Mouse (Mus musculus) midbrain, embryonic 12.5 days (tissue): ENCODE measurements at regions not wholly inside any gene's neighbourhood (a gene's known extent, or its start where the extent isn't known, plus 50 kb on each side); places are given as distances from the start of the nearest gene placed in this dataset.

Experiments used
- ATAC-seq: fragments of 200-750 bp; cut with Nextera tagmentation; 2 replicates; pipeline ENCODE4 v1.8.0; 2017; ENCODE audit warnings: low read depth, moderate TSS enrichment, moderate library complexity; ENCODE audit not compliant: low FRiP score
- H3K27ac ChIP-seq: fragments of 300-500 bp; sonication (generic); replicated peaks from 2 replicates; pipeline ENCODE4 v1.5.1; 2016; ENCODE audit warnings: mild to moderate bottlenecking
- H3K27me3 ChIP-seq: fragments of 300-500 bp; sonication (generic); 2 replicates; pipeline ENCODE4 v1.6.1; 2016; ENCODE audit warnings: mild to moderate bottlenecking
- H3K36me3 ChIP-seq: fragments of 300-500 bp; sonication (generic); 2 replicates; pipeline ENCODE4 v1.6.1; 2016
- H3K4me1 ChIP-seq: fragments of 300-500 bp; sonication (generic); 2 replicates; pipeline ENCODE4 v1.6.1; 2016
- H3K4me2 ChIP-seq: fragments of 300-500 bp; sonication (generic); replicated peaks from 2 replicates; pipeline ENCODE4 v1.6.1; 2016; ENCODE audit warnings: mild to moderate bottlenecking, moderate library complexity
- H3K4me3 ChIP-seq: fragments of 300-500 bp; sonication (generic); 2 replicates; pipeline ENCODE4 v1.5.1; 2016; ENCODE audit warnings: mild to moderate bottlenecking
- H3K9ac ChIP-seq: fragments of 300-500 bp; sonication (generic); replicated peaks from 2 replicates; pipeline ENCODE4 v1.6.1; 2016; ENCODE audit warnings: mild to moderate bottlenecking, moderate library complexity
- H3K9me3 ChIP-seq: fragments of 300-500 bp; sonication (generic); 2 replicates; pipeline ENCODE4 v1.6.1; 2016; ENCODE audit warnings: mild to moderate bottlenecking
- WGBS: fragments of 180-500 bp; shearing (Covaris S2); methylation state at CpG from one replicate; pipeline ENCODE4 v1.1.7; 2016; 5-methylcytosine and 5-hydroxymethylcytosine counted together

GRCm38 (mm10) chr8:90499315-90499714 is 151.2 kb upstream of the Tox3 start:
- Histone ChIP-seq H3K27me3 (no peaks in the 10 kb centered on the region), H3K9me3 (no peaks in the 10 kb centered on the region), H3K36me3 (no peaks in the 10 kb centered on the region), H3K4me2 (no peak overlapping the region), H3K4me1 (peaks cover 34% of the 10 kb centered on the region), H3K9ac (no peak overlapping the region; the same call in 1 of the 2 replicates), H3K27ac (0 out of 2 replicates have a peak overlapping the region, but pooled peaks have one; percentile 26), H3K4me3 (no peak overlapping the region)
- WGBS = 41% methylated on average over 1 of the region's 1 CpGs
- no peak for ATAC-seq

- peak overlapping the region; percentile 42 for H3K4me2 ChIP-seq
- no peak overlapping the region for H3K4me3 ChIP-seq
- peaks cover 51% of the 10 kb centered on the region for H3K4me1 ChIP-seq
- no peak overlapping the region; the same call in 1 of the 2 replicates for H3K9ac ChIP-seq
- H3K36me3 ChIP-seq = no peaks in the 10 kb centered on the region
- ATAC-seq = peak; percentile 81
- H3K27me3 ChIP-seq = no peaks in the 10 kb centered on the region
- H3K27ac ChIP-seq = peak overlapping the region; percentile 96
- no peaks in the 10 kb centered on the region for H3K9me3 ChIP-seq
- WGBS = under 1% methylated on average over 13 of the region's 13 CpGs
Observed at GRCm38 (mm10) chr8:90496658-90497163, 148.6 kb upstream of the Tox3 start.

- Histone ChIP-seq H3K4me2 (peak overlapping the region; percentile 42; the same call in 1 of the 2 replicates), H3K9me3 (no peaks in the 10 kb centered on the region), H3K27ac (peak overlapping the region; percentile 96), H3K9ac (no peak overlapping the region), H3K4me3 (no peak overlapping the region), H3K4me1 (peaks cover 59% of the 10 kb centered on the region), H3K27me3 (no peaks in the 10 kb centered on the region), H3K36me3 (no peaks in the 10 kb centered on the region)
- ATAC-seq = peak; percentile 59
- WGBS = 9% methylated on average over 5 of the region's 5 CpGs
Observed at GRCm38 (mm10) chr8:90495943-90496371, 147.8 kb upstream of the Tox3 start.

DNA sequence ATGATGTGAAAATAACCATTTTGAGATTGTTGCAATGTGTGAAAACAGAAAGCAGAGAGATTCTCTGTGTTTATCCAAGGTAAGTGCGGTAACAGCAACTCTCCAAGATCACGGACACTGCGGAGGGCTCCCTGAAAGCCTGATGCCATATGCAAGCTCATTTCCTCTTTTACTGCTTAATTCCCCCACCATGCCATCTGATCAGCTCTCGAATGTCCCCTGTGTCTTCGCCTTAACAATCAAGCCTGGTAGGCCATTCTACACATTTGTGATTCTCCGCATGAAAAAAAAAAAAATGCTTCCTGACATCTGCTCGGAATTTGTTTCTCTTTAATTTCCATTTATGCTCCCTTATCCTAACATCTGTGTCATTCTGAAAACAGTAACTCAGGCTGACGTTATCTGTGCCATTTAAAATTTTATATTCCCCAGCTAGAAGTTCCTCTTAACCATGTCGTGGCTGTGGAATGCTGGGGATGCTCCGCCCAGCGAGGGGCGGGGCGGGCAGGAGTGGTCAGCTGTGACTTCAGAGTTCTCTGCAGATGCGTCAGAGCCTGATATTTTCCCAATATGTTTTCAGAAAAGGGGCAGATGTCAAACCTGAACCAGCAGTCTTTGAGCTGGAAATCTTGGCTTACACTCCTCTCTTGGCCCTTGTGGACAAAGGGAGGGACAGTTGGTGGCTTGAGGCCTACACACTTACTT is 144.5 kb upstream of the Tox3 start:
- 0 out of 2 replicates have a peak overlapping the region, but pooled peaks have one; percentile 11 for H3K4me2 ChIP-seq
- peaks cover 55% of the 10 kb centered on the region for H3K4me1 ChIP-seq
- no peaks in the 10 kb centered on the region for H3K36me3 ChIP-seq
- 53% methylated on average over 14 of the region's 14 CpGs for WGBS
- H3K9ac ChIP-seq = no peak overlapping the region
- no peaks in the 10 kb centered on the region for H3K27me3 ChIP-seq
- no peak for ATAC-seq
- peak overlapping the region; percentile 72 for H3K27ac ChIP-seq
- H3K4me3 ChIP-seq = no peak overlapping the region
- H3K9me3 ChIP-seq = no peaks in the 10 kb centered on the region

DNA sequence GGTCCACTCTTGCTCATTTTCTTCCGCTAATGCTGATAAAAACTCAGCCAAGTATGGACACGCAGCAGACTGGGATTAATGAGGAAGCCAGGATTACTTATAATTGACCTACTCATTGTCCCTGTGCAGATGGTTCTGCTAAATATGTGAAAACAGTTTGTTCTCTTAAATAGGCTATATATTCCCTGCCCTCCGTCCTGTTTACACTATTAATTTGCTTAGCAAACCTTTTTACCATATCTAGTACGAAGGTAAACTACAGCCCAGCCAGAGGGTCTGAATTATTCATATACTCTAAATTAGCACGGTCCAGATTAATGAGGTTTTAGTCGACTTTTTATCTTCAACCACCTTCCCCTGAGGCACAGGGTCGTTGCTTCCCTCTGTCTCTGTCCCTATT is 143.5 kb upstream of the Tox3 start:
- no peaks in the 10 kb centered on the region for H3K36me3 ChIP-seq
- peak overlapping the region; percentile 72 for H3K27ac ChIP-seq
- 39% methylated on average over 7 of the region's 7 CpGs for WGBS
- no peaks in the 10 kb centered on the region for H3K27me3 ChIP-seq
- no peak for ATAC-seq
- H3K4me2 ChIP-seq = 0 out of 2 replicates have a peak overlapping the region, but pooled peaks have one; percentile 6
- no peak overlapping the region for H3K4me3 ChIP-seq
- H3K9ac ChIP-seq = no peak overlapping the region
- peaks cover 45% of the 10 kb centered on the region for H3K4me1 ChIP-seq
- H3K9me3 ChIP-seq = no peaks in the 10 kb centered on the region

- H3K27ac ChIP-seq = peak overlapping the region; percentile 72
Observed at GRCm38 (mm10) chr8:90490734-90491441, 142.7 kb upstream of the Tox3 start.

DNA sequence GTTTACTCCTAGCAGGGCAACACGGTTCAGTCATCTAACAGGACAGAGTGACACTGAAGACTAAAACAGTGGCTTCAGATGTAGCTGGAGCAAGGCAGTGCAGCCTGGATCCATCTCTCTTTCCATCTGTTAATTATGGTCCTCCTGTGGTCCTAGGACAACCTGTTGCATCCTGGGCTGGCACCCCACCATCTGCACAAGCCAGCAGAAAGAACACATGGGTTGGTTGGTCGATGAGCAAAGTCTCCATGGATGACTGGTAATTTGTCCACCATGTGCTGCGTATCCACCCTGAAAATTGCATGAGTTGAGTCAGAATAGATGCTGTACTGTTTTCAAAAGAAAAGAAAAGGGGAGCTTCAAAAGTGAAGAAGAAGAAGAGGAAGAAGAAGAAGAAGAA is 138.4 kb upstream of the Tox3 start:
- no peak for ATAC-seq

More at GRCm38 (mm10) chr8:90490734-90491441, 142.7 kb upstream of the Tox3 start:
- Histone ChIP-seq H3K4me3 (no peak overlapping the region), H3K36me3 (no peaks in the 10 kb centered on the region), H3K4me2 (peak overlapping the region; percentile 6; the same call in 1 of the 2 replicates), H3K9me3 (no peaks in the 10 kb centered on the region), H3K27me3 (no peaks in the 10 kb centered on the region), H3K9ac (no peak overlapping the region), H3K4me1 (peaks cover 41% of the 10 kb centered on the region)
- 64% methylated on average over 16 of the region's 17 CpGs for WGBS
- ATAC-seq = no peak

DNA sequence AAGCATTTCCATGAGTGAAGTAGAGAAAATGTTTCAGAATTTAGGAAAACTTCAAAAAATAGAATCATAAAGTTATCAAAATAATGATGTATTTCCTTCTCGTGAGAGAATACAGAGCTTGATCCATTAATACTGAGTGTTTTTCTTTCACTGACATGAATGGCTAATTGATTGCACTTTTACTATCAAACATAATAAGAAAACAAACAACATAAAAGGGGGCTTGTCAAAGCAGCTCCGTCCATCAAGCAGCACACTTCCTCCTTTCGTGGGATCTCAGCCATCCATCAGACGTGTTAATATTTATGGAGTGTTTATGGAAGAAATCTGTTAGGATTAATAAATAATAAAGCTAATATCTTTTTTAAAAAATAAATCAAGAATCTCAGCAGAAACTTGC is 130.0 kb upstream of the Tox3 start:
- no peak overlapping the region for H3K4me2 ChIP-seq
- H3K27ac ChIP-seq = no peak overlapping the region
- ATAC-seq = no peak
- H3K9me3 ChIP-seq = no peaks in the 10 kb centered on the region
- no peak overlapping the region for H3K4me3 ChIP-seq
- H3K36me3 ChIP-seq = no peaks in the 10 kb centered on the region
- no peaks in the 10 kb centered on the region for H3K4me1 ChIP-seq
- no peak overlapping the region for H3K9ac ChIP-seq
- 72% methylated on average over 4 of the region's 4 CpGs for WGBS
- H3K27me3 ChIP-seq = no peaks in the 10 kb centered on the region

More for the DNA sequence above, 138.4 kb upstream of the Tox3 start:
- Histone ChIP-seq H3K36me3 (no peaks in the 10 kb centered on the region), H3K27me3 (no peaks in the 10 kb centered on the region), H3K27ac (no peak overlapping the region), H3K9me3 (no peaks in the 10 kb centered on the region), H3K4me2 (no peak overlapping the region), H3K4me3 (no peak overlapping the region), H3K9ac (no peak overlapping the region), H3K4me1 (peaks cover 15% of the 10 kb centered on the region)
- WGBS = 89% methylated on average over 3 of the region's 3 CpGs

DNA sequence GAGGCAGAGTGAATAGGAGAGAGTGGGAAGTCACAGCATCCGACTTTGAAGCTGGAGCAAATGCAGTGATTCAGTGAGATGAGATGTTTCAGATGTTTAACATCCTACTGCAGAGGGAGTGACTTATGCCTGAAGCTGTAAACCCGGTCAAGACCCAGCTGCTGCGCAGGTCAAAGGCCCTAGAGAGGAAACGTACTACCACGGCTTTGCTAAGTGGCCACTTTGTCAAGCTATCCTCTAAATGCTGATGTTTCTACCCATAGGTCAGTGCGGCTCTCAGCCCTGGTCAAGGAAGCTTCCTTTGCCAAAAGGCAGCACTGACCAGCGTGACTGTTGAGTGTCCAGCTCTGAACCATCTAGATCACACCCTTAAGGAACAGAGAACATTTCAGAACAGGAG is 125.9 kb upstream of the Tox3 start:
- no peak for ATAC-seq
- Histone ChIP-seq H3K4me2 (no peak overlapping the region), H3K4me1 (no peaks in the 10 kb centered on the region), H3K9me3 (no peaks in the 10 kb centered on the region), H3K27ac (no peak overlapping the region), H3K9ac (no peak overlapping the region), H3K4me3 (no peak overlapping the region), H3K27me3 (no peaks in the 10 kb centered on the region), H3K36me3 (no peaks in the 10 kb centered on the region)
- 85% methylated on average over 7 of the region's 7 CpGs for WGBS

- no peaks in the 10 kb centered on the region for H3K9me3 ChIP-seq
- no peaks in the 10 kb centered on the region for H3K36me3 ChIP-seq
- 82% methylated on average over 11 of the region's 11 CpGs for WGBS
- no peak overlapping the region for H3K4me3 ChIP-seq
- no peak overlapping the region for H3K4me2 ChIP-seq
- no peak overlapping the region for H3K27ac ChIP-seq
- H3K9ac ChIP-seq = no peak overlapping the region
- no peak for ATAC-seq
- no peaks in the 10 kb centered on the region for H3K27me3 ChIP-seq
- no peaks in the 10 kb centered on the region for H3K4me1 ChIP-seq
Observed at GRCm38 (mm10) chr8:90470826-90471225, 122.7 kb upstream of the Tox3 start.

- Histone ChIP-seq H3K4me3 (no peak overlapping the region), H3K27me3 (no peaks in the 10 kb centered on the region), H3K4me1 (no peaks in the 10 kb centered on the region), H3K36me3 (no peaks in the 10 kb centered on the region), H3K4me2 (no peak overlapping the region), H3K9ac (no peak overlapping the region), H3K9me3 (no peaks in the 10 kb centered on the region), H3K27ac (no peak overlapping the region)
- no peak for ATAC-seq
- 50% methylated on average over 1 of the region's 1 CpGs for WGBS
Observed at GRCm38 (mm10) chr8:90463708-90464107, 115.6 kb upstream of the Tox3 start.

GRCm38 (mm10) chr8:90455321-90455720 is 107.2 kb upstream of the Tox3 start:
- no peak for ATAC-seq
- no peak overlapping the region for H3K4me3 ChIP-seq

More at GRCm38 (mm10) chr8:90455321-90455720, 107.2 kb upstream of the Tox3 start:
- Histone ChIP-seq H3K27ac (no peak overlapping the region), H3K4me2 (no peak overlapping the region), H3K36me3 (no peaks in the 10 kb centered on the region), H3K9ac (no peak overlapping the region), H3K9me3 (no peaks in the 10 kb centered on the region), H3K4me1 (peaks cover 23% of the 10 kb centered on the region), H3K27me3 (no peaks in the 10 kb centered on the region)
- WGBS = 91% methylated on average over 2 of the region's 2 CpGs
